In genomic region chr7:140938896-140939295, GRCm38 (mm10) we compare ENCODE assay signal across 27 mouse cellular contexts. TPM values are rescaled to one million over a fixed set of nuclear protein-coding genes. Genes with fewer than 3 reads are reported as not detected.
DNase-seq lines count a peak whose midpoint lies in the region; ATAC-seq and TF ChIP-seq lines count a peak whose summit lies in the region.
"Had no signal": no experiment of that assay in that cellular context is flagged by ENCODE, and none has a peak within 500 bp of the region (broad histone marks: within the 10 kb centered on the region; RNA-seq: fewer than 3 reads in every experiment).

No protein-coding gene starts in this region.

- no peak for ATAC-seq in kidney, embryonic 15.5 days (replicated peaks; ENCODE audit: low FRiP score)
- ATAC-seq: forebrain, embryonic 15.5 days had no signal

- no peak for DNase-seq in kidney, postnatal 10 days
- peak; percentile 20 for DNase-seq in NIH3T3 (ENCODE audit: low read depth)
- DNase-seq in limb, embryonic 10.5 days (ENCODE audit: low spot score): no peak
- no peak for DNase-seq in retina, postnatal 1 day
- no peak for DNase-seq in thymus, postnatal 36 days
- DNase-seq in left cerebral cortex, postnatal 36 days (ENCODE audit: low spot score in 2 of 2): no peak
- DNase-seq: adrenal gland, adult 2 months; B cell, adult 2 months; cerebellum, adult 8-10 months; left cerebral cortex, postnatal 4 days; liver, embryonic 13.5 days; right cerebral cortex, postnatal 25 days had no signal

- H3K27me3 ChIP-seq in kidney, embryonic 15.5 days: peaks cover 33% of the 10 kb centered on the region; the same call in 1 of the 2 replicates
- 0 out of 2 replicates have a peak, but pooled peaks cover 4% of the 10 kb centered on the region for H3K27me3 ChIP-seq in E14TG2a.4 (ENCODE audit: insufficient read depth, low read length)
- H3K27me3 ChIP-seq in limb, embryonic 10.5 days (ENCODE audit: low read depth, poor library complexity, severe bottlenecking): peaks cover 13% of the 10 kb centered on the region; the same call in 1 of the 2 replicates
- H3K27me3 ChIP-seq: forebrain, embryonic 15.5 days; megakaryocyte, embryonic 14.5 days had no signal

- H3K4me2 ChIP-seq in kidney, embryonic 15.5 days: no peak overlapping the region
- H3K4me2 ChIP-seq: forebrain, embryonic 15.5 days; liver, embryonic 13.5 days had no signal

- H3K4me3 ChIP-seq in kidney, embryonic 15.5 days (replicated peaks): no peak overlapping the region
- H3K4me3 ChIP-seq in E14TG2a.4 (replicated peaks; ENCODE audit: low read length): peak overlapping the region; percentile 62
- peak overlapping the region; percentile 38 for H3K4me3 ChIP-seq in limb, embryonic 10.5 days
- H3K4me3 ChIP-seq: forebrain, embryonic 15.5 days; liver, embryonic 13.5 days; megakaryocyte, embryonic 14.5 days; myocyte had no signal

- H3K27ac ChIP-seq in kidney, embryonic 15.5 days: peak overlapping the region; percentile 63
- H3K27ac ChIP-seq in limb, embryonic 10.5 days: peak overlapping the region; percentile 84
- H3K27ac ChIP-seq: forebrain, embryonic 15.5 days; liver, embryonic 13.5 days had no signal

- intact Hi-C loops in left cerebral cortex, postnatal 36 days (cut with DNase I): no loop called here

- no peaks in the 10 kb centered on the region for H3K9me3 ChIP-seq in kidney, embryonic 15.5 days (replicated peaks)
- H3K9me3 ChIP-seq in E14TG2a.4 (ENCODE audit: low read length): no peaks in the 10 kb centered on the region
- no peaks in the 10 kb centered on the region for H3K9me3 ChIP-seq in limb, embryonic 10.5 days (replicated peaks)
- H3K9me3 ChIP-seq: forebrain, embryonic 15.5 days; G1E; liver, embryonic 13.5 days; megakaryocyte, embryonic 14.5 days had no signal

- H3K4me1 ChIP-seq in kidney, embryonic 15.5 days: peaks cover 34% of the 10 kb centered on the region
- H3K4me1 ChIP-seq in E14TG2a.4 (replicated peaks; ENCODE audit: low read depth, low read length): peaks cover 76% of the 10 kb centered on the region
- peaks cover 56% of the 10 kb centered on the region for H3K4me1 ChIP-seq in limb, embryonic 10.5 days

- TF ChIP-seq CTCF in E14TG2a.4 (conservative IDR thresholded peaks at IDR 0.05; ENCODE audit: low read length): no peak

- WGBS in kidney, embryonic 15.5 days: 15% methylated on average over 2 of the region's 2 CpGs
- 17% methylated on average over 2 of the region's 2 CpGs for WGBS in limb, embryonic 10.5 days

- no peak overlapping the region for H3K9ac ChIP-seq in kidney, embryonic 15.5 days
- H3K9ac ChIP-seq: forebrain, embryonic 15.5 days; liver, embryonic 13.5 days had no signal

- no peaks in the 10 kb centered on the region for H3K36me3 ChIP-seq in kidney, embryonic 15.5 days
- H3K36me3 ChIP-seq in E14TG2a.4 (ENCODE audit: insufficient read depth, low read length): peaks cover 12% of the 10 kb centered on the region
- H3K36me3 ChIP-seq in limb, embryonic 10.5 days: no peaks in the 10 kb centered on the region
- H3K36me3 ChIP-seq: forebrain, embryonic 15.5 days had no signal

RNA-seq across cellular contexts. Expression of gene Pgghg, which starts 2.3 kb away (rescaled TPM):
- 19.5 and 23.5 TPM in 2 replicates for polyA plus RNA-seq in kidney, embryonic 15.5 days (2015; fragmentation: Nextera tagmentation; extraction: Ambion mirVana)
- 11.4 and 15.4 TPM in 2 replicates for polyA plus RNA-seq in limb, embryonic 10.5 days (2016; fragmentation: Nextera tagmentation; extraction: Ambion mirVana)
- total RNA-seq in left cerebral cortex, postnatal 36 days (2021): 1 to 10 TPM; 3.3 to 5.8 TPM

RNA-seq across cellular contexts. Expression of gene Ifitm5, which starts 11.2 kb away (rescaled TPM):
- 4.3 and 21.7 TPM in 2 replicates for polyA plus RNA-seq in kidney, embryonic 15.5 days (2015; fragmentation: Nextera tagmentation; extraction: Ambion mirVana)
- 4.2 and 5.9 TPM in 2 replicates for polyA plus RNA-seq in limb, embryonic 10.5 days (2016; fragmentation: Nextera tagmentation; extraction: Ambion mirVana)
- not detected for total RNA-seq in left cerebral cortex, postnatal 36 days (2021)
- total RNA-seq: common myeloid progenitor, adult 5-6 weeks; left cerebral cortex, adult 18-20 months; left cerebral cortex, postnatal 4 days had no signal

RNA-seq across cellular contexts. Expression of gene Gm45717, which starts 16.8 kb away (rescaled TPM):
- 0.39 TPM in 1 of 2 replicates, not detected in the other for polyA plus RNA-seq in kidney, embryonic 15.5 days (2015; fragmentation: Nextera tagmentation; extraction: Ambion mirVana)
- not detected in 2 replicates for polyA plus RNA-seq in limb, embryonic 10.5 days (2016; fragmentation: Nextera tagmentation; extraction: Ambion mirVana)
- total RNA-seq in left cerebral cortex, postnatal 36 days (2021): not detected
- total RNA-seq: adrenal gland, adult 2 months; G1E; gastrocnemius, postnatal 4 days; left cerebral cortex, adult 18-20 months; left cerebral cortex, postnatal 4 days; neutrophil, adult 5-6 weeks had no signal
- polyA plus RNA-seq: adrenal gland, adult 2 months; embryonic facial prominence, embryonic 11.5 days; forebrain, embryonic 15.5 days; G1E; heart, postnatal 0 days; hindbrain, embryonic 11.5 days; liver, embryonic 13.5 days; lung, embryonic 16.5 days; midbrain, embryonic 14.5 days had no signal

RNA-seq across cellular contexts. Expression of gene Ifitm2, which starts 16.9 kb away (rescaled TPM):
- 897 and 954 TPM in 2 replicates for polyA plus RNA-seq in kidney, embryonic 15.5 days (2015; fragmentation: Nextera tagmentation; extraction: Ambion mirVana)
- 904 and 922 TPM in 2 replicates for polyA plus RNA-seq in limb, embryonic 10.5 days (2016; fragmentation: Nextera tagmentation; extraction: Ambion mirVana)
- total RNA-seq in left cerebral cortex, postnatal 36 days (2021): 10 to 100 TPM; 12.3 to 14.0 TPM

RNA-seq across cellular contexts. Expression of gene Nlrp6, which starts 18.2 kb away (rescaled TPM):
- 1.1 and 1.2 TPM in 2 replicates for polyA plus RNA-seq in kidney, embryonic 15.5 days (2015; fragmentation: Nextera tagmentation; extraction: Ambion mirVana)
- 0.06 and 0.26 TPM in 2 replicates for polyA plus RNA-seq in limb, embryonic 10.5 days (2016; fragmentation: Nextera tagmentation; extraction: Ambion mirVana)
- total RNA-seq in left cerebral cortex, postnatal 36 days (2021): under 1 TPM; 0.47 to 0.54 TPM
- polyA plus RNA-seq: embryonic facial prominence, embryonic 11.5 days had no signal
